Mouse (Mus musculus): ENCODE measurements at regions not wholly inside any gene's neighbourhood (a gene's known extent, or its start where the extent isn't known, plus 50 kb on each side); places are given as distances from the start of the nearest gene placed in this dataset.

GRCm38 (mm10) chr14:62168711-62169110 lies 123.7 kb upstream of the Rnaseh2b start:
- H3K36me3 ChIP-seq = no peaks in the 10 kb centered on the region
- ATAC-seq (ENCODE audit: extremely low read depth, insufficient number of reproducible peaks, low FRiP score, low TSS enrichment) = no peak
- H3K4me2 ChIP-seq = no peak overlapping the region
- no peak overlapping the region for H3K4me3 ChIP-seq
- H3K4me1 ChIP-seq = peaks cover 63% of the 10 kb centered on the region
- 44% methylated on average over 6 of the region's 6 CpGs for WGBS
- no peaks in the 10 kb centered on the region for H3K9me3 ChIP-seq
- no peaks in the 10 kb centered on the region for H3K27me3 ChIP-seq (replicated peaks)
- peak overlapping the region; percentile 42; the same call in 1 of the 2 replicates for H3K27ac ChIP-seq (replicated peaks)
- no peak overlapping the region for H3K9ac ChIP-seq

GRCm38 (mm10) chr14:62170385-62170784 lies 122.0 kb upstream of the Rnaseh2b start:
- H3K4me1 ChIP-seq = peaks cover 80% of the 10 kb centered on the region
- no peaks in the 10 kb centered on the region for H3K36me3 ChIP-seq
- no peak overlapping the region for H3K9ac ChIP-seq
- H3K27ac ChIP-seq (replicated peaks) = no peak overlapping the region
- no peak overlapping the region for H3K4me3 ChIP-seq
- no peak for ATAC-seq (ENCODE audit: extremely low read depth, insufficient number of reproducible peaks, low FRiP score, low TSS enrichment)
- no peaks in the 10 kb centered on the region for H3K9me3 ChIP-seq
- 41% methylated on average over 5 of the region's 5 CpGs for WGBS
- no peaks in the 10 kb centered on the region for H3K27me3 ChIP-seq (replicated peaks)
- 0 out of 2 replicates have a peak overlapping the region, but pooled peaks have one; percentile 22 for H3K4me2 ChIP-seq

- Histone ChIP-seq H3K4me1 (peaks cover 80% of the 10 kb centered on the region), H3K27ac (replicated peaks) (no peak overlapping the region), H3K36me3 (no peaks in the 10 kb centered on the region), H3K9me3 (no peaks in the 10 kb centered on the region), H3K4me2 (no peak overlapping the region), H3K4me3 (no peak overlapping the region), H3K27me3 (replicated peaks) (no peaks in the 10 kb centered on the region), H3K9ac (no peak overlapping the region)
- 78% methylated on average over 15 of the region's 15 CpGs for WGBS
- no peak for ATAC-seq (ENCODE audit: extremely low read depth, insufficient number of reproducible peaks, low FRiP score, low TSS enrichment)
Measured at GRCm38 (mm10) chr14:62171256-62172047, 120.9 kb upstream of the Rnaseh2b start.

- Histone ChIP-seq H3K27me3 (replicated peaks) (no peaks in the 10 kb centered on the region), H3K9ac (no peak overlapping the region), H3K4me1 (peaks cover 61% of the 10 kb centered on the region), H3K27ac (replicated peaks) (peak overlapping the region; percentile 42), H3K9me3 (no peaks in the 10 kb centered on the region), H3K36me3 (no peaks in the 10 kb centered on the region), H3K4me2 (peak overlapping the region; percentile 16), H3K4me3 (no peak overlapping the region)
- no peak for ATAC-seq (ENCODE audit: extremely low read depth, insufficient number of reproducible peaks, low FRiP score, low TSS enrichment)
- WGBS = 44% methylated on average over 16 of the region's 16 CpGs
Measured at GRCm38 (mm10) chr14:62173835-62174530, 118.4 kb upstream of the Rnaseh2b start.

- H3K27me3 ChIP-seq (replicated peaks) = no peaks in the 10 kb centered on the region
- H3K4me1 ChIP-seq = peaks cover 46% of the 10 kb centered on the region
- H3K36me3 ChIP-seq = no peaks in the 10 kb centered on the region
- no peak overlapping the region for H3K9ac ChIP-seq
- 47% methylated on average over 12 of the region's 12 CpGs for WGBS
- ATAC-seq (ENCODE audit: extremely low read depth, insufficient number of reproducible peaks, low FRiP score, low TSS enrichment) = no peak
- H3K27ac ChIP-seq (replicated peaks) = peak overlapping the region; percentile 21; the same call in 1 of the 2 replicates
- no peak overlapping the region for H3K4me2 ChIP-seq
- H3K9me3 ChIP-seq = no peaks in the 10 kb centered on the region
- H3K4me3 ChIP-seq = no peak overlapping the region
Measured at GRCm38 (mm10) chr14:62175384-62176048, 116.9 kb upstream of the Rnaseh2b start.

- Histone ChIP-seq H3K9ac (no peak overlapping the region), H3K36me3 (no peaks in the 10 kb centered on the region), H3K27ac (replicated peaks) (no peak overlapping the region), H3K4me2 (no peak overlapping the region), H3K4me1 (peaks cover 32% of the 10 kb centered on the region), H3K4me3 (no peak overlapping the region), H3K9me3 (no peaks in the 10 kb centered on the region), H3K27me3 (replicated peaks) (no peaks in the 10 kb centered on the region)
- no peak for ATAC-seq (ENCODE audit: extremely low read depth, insufficient number of reproducible peaks, low FRiP score, low TSS enrichment)
- WGBS = 65% methylated on average over 5 of the region's 5 CpGs
Measured at GRCm38 (mm10) chr14:62177509-62177908, 114.9 kb upstream of the Rnaseh2b start.

GRCm38 (mm10) chr14:62187360-62187759 lies 105.0 kb upstream of the Rnaseh2b start:
- H3K9ac ChIP-seq = no peak overlapping the region
- H3K4me2 ChIP-seq = no peak overlapping the region
- H3K36me3 ChIP-seq = no peaks in the 10 kb centered on the region
- H3K4me1 ChIP-seq = peaks cover 4% of the 10 kb centered on the region; the same call in 1 of the 2 replicates
- H3K27me3 ChIP-seq (replicated peaks) = no peaks in the 10 kb centered on the region
- H3K27ac ChIP-seq (replicated peaks) = no peak overlapping the region
- WGBS = 81% methylated on average over 11 of the region's 11 CpGs
- no peak for ATAC-seq (ENCODE audit: extremely low read depth, insufficient number of reproducible peaks, low FRiP score, low TSS enrichment)
- H3K4me3 ChIP-seq = no peak overlapping the region
- H3K9me3 ChIP-seq = no peaks in the 10 kb centered on the region

- WGBS = 41% methylated on average over 7 of the region's 7 CpGs
Measured at GRCm38 (mm10) chr14:62188147-62188885, 104.1 kb upstream of the Rnaseh2b start.

GRCm38 (mm10) chr14:62191624-62192023 lies 100.8 kb upstream of the Rnaseh2b start:
- WGBS = 72% methylated on average over 2 of the region's 2 CpGs
- H3K4me3 ChIP-seq = no peak overlapping the region
- ATAC-seq (ENCODE audit: extremely low read depth, insufficient number of reproducible peaks, low FRiP score, low TSS enrichment) = no peak

More at GRCm38 (mm10) chr14:62188147-62188885, 104.1 kb upstream of the Rnaseh2b start:
- Histone ChIP-seq H3K9ac (no peak overlapping the region), H3K4me2 (no peak overlapping the region), H3K4me1 (peaks cover 4% of the 10 kb centered on the region; the same call in 1 of the 2 replicates), H3K36me3 (no peaks in the 10 kb centered on the region), H3K27me3 (replicated peaks) (no peaks in the 10 kb centered on the region), H3K9me3 (no peaks in the 10 kb centered on the region), H3K27ac (replicated peaks) (no peak overlapping the region), H3K4me3 (no peak overlapping the region)
- ATAC-seq (ENCODE audit: extremely low read depth, insufficient number of reproducible peaks, low FRiP score, low TSS enrichment) = no peak

GRCm38 (mm10) chr14:62192814-62193213 lies 99.6 kb upstream of the Rnaseh2b start:
- WGBS = 71% methylated on average over 8 of the region's 8 CpGs
- Histone ChIP-seq H3K9ac (no peak overlapping the region), H3K4me3 (no peak overlapping the region), H3K4me1 (peaks cover 4% of the 10 kb centered on the region; the same call in 1 of the 2 replicates), H3K36me3 (no peaks in the 10 kb centered on the region), H3K4me2 (no peak overlapping the region), H3K9me3 (no peaks in the 10 kb centered on the region), H3K27me3 (replicated peaks) (no peaks in the 10 kb centered on the region), H3K27ac (replicated peaks) (no peak overlapping the region)
- ATAC-seq (ENCODE audit: extremely low read depth, insufficient number of reproducible peaks, low FRiP score, low TSS enrichment) = no peak

More at GRCm38 (mm10) chr14:62191624-62192023, 100.8 kb upstream of the Rnaseh2b start:
- Histone ChIP-seq H3K27me3 (replicated peaks) (no peaks in the 10 kb centered on the region), H3K36me3 (no peaks in the 10 kb centered on the region), H3K9me3 (no peaks in the 10 kb centered on the region), H3K9ac (no peak overlapping the region), H3K27ac (replicated peaks) (no peak overlapping the region), H3K4me1 (peaks cover 4% of the 10 kb centered on the region; the same call in 1 of the 2 replicates), H3K4me2 (no peak overlapping the region)

- Histone ChIP-seq H3K4me3 (no peak overlapping the region), H3K27ac (replicated peaks) (no peak overlapping the region), H3K36me3 (no peaks in the 10 kb centered on the region), H3K9ac (no peak overlapping the region), H3K27me3 (replicated peaks) (no peaks in the 10 kb centered on the region), H3K9me3 (no peaks in the 10 kb centered on the region), H3K4me1 (peaks cover 4% of the 10 kb centered on the region; the same call in 1 of the 2 replicates), H3K4me2 (no peak overlapping the region)
- WGBS = 43% methylated on average over 4 of the region's 4 CpGs
- ATAC-seq (ENCODE audit: extremely low read depth, insufficient number of reproducible peaks, low FRiP score, low TSS enrichment) = no peak
Measured at GRCm38 (mm10) chr14:62193371-62193770, 99.0 kb upstream of the Rnaseh2b start.
